Mouse (Mus musculus): Measurements from ENCODE around the gene Plek. TPM values are rescaled to one million over a fixed set of nuclear protein-coding genes. Genes with fewer than 3 reads are reported as not detected.
A peak's percentile ranks its signal among the peaks of the same experiment; 100 is the strongest.

The Plek gene
- polyA plus RNA-seq, 1 experiment, result 1.4 TPM

GRCm38 (mm10) chr11:17004899-17005846 is 47.0 kb downstream of the Plek start:
- TF ChIP-seq GATA1 (IDR thresholded peaks at IDR 0.05; ENCODE audit: low read length), result peak; percentile 60

- no peak for TF ChIP-seq GATA1 (IDR thresholded peaks at IDR 0.05; ENCODE audit: low read length)
Observed at GRCm38 (mm10) chr11:17003757-17004156, 48.4 kb downstream of the Plek start.

DNA sequence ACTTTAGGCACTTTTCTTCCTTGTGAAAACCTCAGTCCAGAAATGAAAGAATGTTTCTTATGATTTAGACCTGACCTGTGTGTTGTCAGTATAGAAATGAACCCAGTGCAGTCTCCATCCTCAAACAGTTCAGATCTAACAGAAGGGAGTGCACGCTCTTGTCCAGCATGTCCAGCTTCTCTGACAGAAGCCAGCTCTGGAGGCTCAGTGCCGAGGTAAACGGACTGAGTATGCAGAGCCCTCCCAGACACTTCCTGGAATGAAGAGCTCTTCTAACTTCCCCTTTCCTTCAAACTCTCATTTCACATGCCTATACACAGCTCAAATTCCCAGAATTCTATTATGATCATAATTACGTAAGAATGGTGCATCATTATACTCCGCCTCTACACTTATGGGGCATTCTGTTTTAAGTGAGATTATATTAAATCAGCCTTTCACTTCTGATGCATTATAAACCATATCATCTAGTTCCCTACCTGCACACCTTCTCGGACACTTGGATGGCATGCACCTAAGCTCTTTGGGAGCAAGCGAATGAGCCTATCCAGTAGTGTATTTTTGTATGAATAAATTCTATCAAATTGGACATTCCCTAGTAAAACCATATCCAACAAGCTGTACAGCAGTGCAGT is 49.3 kb downstream of the Plek start:
- no peak for TF ChIP-seq GATA1 (IDR thresholded peaks at IDR 0.05; ENCODE audit: low read length)

DNA sequence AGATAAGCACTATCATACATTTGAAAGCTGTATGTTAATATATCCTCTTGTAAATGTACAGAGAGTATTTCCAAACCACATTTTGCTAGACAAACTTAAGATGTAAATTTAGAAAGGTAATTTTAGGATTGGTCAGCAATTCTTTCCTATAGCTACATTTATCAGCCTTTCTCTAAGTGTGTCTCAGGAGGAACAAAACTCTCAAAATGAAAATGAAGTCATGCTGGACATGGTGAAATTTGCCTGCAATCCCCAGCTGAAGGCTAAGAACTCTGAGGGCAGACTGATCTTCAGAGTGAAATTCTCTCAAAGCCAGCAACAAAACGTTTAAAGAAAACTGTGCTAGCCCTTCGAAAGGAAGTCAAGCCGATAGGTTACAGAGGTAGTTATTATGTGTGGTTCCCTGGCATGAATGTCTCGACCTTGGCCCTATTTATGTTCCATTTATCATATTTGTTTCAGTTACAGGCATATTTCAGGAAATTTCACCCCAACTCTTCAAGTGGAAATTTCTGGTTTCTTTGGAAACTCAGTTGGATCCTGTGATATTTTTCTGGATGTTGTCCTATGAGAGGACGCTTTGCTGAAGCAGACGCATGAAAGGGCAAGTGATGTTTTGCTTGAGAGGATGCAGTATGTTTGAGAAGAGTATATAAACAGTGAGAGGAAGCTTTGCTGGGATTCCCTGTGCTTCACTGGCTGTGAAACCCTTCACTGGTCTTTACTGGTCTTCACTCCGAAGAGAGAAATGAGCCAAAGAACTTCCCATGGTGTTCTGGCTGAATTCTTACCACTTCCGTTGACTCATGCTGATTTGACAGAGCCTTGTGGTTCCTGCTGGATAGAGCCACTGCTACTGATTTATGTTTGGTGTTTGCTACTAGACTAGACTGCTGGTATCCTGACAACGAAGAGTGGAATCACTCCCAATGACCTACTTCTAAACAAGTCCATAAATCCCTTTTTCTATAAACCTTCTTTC is 51.5 kb downstream of the Plek start:
- TF ChIP-seq GATA1 (IDR thresholded peaks at IDR 0.05; ENCODE audit: low read length), result no peak

GRCm38 (mm10) chr11:16999933-17000332 is 52.2 kb downstream of the Plek start:
- no peak for TF ChIP-seq GATA1 (IDR thresholded peaks at IDR 0.05; ENCODE audit: low read length)

DNA sequence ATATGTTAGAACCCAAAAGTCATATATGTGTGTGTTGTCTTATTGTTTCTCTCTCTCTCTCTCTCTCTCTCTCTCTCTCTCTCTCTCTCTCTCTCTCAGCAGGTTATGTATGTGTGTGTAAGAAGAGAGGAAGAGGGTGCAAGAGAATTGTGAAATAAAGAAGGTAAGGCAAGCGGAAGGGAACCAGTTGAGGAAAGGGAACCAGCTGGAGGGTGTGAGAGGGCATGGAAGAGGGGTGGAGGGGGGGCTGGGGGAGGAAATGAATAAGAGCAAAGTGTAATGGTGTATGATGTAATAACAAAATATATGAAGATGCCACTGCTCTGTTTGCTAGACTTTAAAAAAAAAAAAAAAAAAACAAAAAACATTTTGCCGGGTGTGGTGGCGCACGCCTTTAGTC is 52.8 kb downstream of the Plek start:
- no peak for TF ChIP-seq GATA1 (IDR thresholded peaks at IDR 0.05; ENCODE audit: low read length)

- TF ChIP-seq GATA1 (IDR thresholded peaks at IDR 0.05; ENCODE audit: low read length), result no peak
Observed at GRCm38 (mm10) chr11:16997465-16997864, 54.7 kb downstream of the Plek start.

DNA sequence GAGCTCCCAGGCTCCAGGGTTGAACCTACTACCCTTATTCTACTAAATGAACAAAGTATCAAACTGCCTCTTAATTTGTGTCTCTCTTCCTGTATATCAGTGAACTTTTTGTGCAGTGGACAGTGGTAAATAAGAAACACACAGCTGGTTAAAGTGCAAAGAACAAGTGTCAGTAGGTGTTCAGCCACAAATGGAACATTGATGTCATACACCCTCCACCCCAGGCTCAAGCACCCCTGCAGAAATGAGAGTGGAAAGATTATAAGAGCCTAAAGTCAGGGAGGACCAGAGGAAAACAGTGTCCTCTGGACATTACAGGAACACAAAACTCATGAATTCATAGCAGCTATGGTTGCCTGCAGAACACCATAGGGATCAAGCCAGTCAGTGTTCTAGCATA is 55.4 kb downstream of the Plek start:
- TF ChIP-seq GATA1 (IDR thresholded peaks at IDR 0.05; ENCODE audit: low read length), result no peak

- TF ChIP-seq GATA1 (IDR thresholded peaks at IDR 0.05; ENCODE audit: low read length), result no peak
Observed at GRCm38 (mm10) chr11:16992880-16993279, 59.3 kb downstream of the Plek start.

DNA sequence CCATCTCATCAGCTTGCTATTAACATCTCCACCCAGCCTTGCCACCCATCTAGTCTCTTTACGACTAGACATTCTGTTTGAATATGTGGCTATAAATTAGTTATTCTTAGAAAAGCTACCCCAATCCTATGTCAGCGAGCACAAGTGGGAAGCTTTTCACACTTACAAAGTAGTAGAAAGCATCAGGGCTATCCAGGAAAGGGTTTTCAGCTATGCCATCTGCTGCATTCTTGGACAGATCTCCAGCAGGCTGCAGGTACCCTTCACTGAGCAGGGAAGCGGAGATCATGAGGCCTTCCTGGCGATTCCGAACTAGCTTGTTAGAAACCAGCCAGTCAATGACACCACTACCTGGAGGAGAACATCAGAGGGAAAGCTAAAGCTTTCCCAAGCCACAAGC is 62.3 kb downstream of the Plek start:
- no peak for TF ChIP-seq GATA1 (IDR thresholded peaks at IDR 0.05; ENCODE audit: low read length)

DNA sequence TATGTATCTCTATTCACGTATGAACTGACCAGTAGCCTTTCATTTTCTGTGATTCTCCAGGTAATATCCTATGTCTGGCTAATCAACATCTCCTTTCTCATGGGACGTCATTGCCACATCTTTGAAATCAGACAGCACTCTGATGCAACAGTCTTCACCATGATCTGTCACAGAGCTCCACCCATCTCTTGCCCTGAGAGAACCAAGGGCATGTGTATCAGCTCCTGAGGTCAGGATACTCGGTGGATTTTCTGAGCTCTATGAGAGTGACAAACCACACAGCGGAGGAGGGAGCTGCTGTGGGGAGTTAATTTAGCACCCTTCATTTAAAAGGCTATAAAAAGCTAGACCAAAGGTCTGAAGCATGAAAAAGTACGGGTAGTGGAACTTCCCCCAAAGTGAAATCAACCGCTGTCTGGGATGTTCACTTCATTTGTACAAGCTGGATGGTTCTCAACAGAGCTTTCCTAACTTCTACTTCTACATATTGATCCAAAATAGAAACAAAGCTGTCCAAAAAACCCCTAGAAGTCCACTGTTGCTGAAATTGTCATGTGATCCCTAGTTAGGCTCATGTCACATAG is 64.3 kb downstream of the Plek start:
- TF ChIP-seq GATA1 (IDR thresholded peaks at IDR 0.05; ENCODE audit: low read length), result no peak

DNA sequence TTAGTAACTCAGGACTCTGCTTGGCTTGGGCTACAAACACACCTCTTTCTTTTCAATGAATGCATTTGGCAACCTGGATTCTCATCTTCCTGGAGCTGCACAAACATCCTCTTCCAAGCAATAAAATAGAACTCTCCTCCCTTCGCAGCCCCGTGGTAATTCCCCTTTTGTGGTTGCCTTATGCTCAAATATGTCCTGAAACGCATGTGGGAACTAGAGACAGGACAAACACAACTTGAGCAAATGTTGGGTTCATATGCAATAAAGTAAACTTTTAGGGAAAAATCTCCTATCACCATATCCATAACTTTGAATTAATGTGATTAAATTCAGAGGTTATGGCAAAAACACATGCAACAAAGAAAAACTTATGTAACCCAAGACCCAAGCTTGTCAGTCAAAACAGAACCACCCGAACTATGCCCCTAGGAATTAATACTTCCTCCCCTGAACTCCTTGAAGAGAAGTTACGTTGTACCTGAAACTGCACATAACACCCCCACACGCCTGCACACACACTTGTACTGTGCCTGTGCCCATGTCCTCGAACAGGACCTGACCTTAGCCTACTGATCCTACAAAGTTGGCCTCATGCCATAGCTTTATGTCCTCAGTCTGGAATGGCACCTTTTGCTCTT is 65.5 kb downstream of the Plek start:
- no peak for TF ChIP-seq GATA1 (IDR thresholded peaks at IDR 0.05; ENCODE audit: low read length)

- no peak for TF ChIP-seq GATA1 (IDR thresholded peaks at IDR 0.05; ENCODE audit: low read length)
Observed at GRCm38 (mm10) chr11:16978161-16978707, 73.9 kb downstream of the Plek start.

- TF ChIP-seq GATA1 (IDR thresholded peaks at IDR 0.05; ENCODE audit: low read length), result no peak
Observed at GRCm38 (mm10) chr11:16977611-16978010, 74.6 kb downstream of the Plek start.

All from G1E-ER4 (cell line).